Mouse (Mus musculus) small intestine, adult 2 months (tissue): Measurements from ENCODE around the gene Ccm2.

Experiments used
- CTCF ChIP-seq: fragments of 200-500 bp; IDR thresholded peaks from 2 replicates; pipeline ENCODE4 v1.5.1; 2012; ENCODE audit warnings: low read depth, mild to moderate bottlenecking, control low read depth, inconsistent platforms, low read length, moderate library complexity, mixed read lengths; ENCODE audit not compliant: insufficient replicate concordance, insufficient read length; ENCODE audit errors: extremely low read depth
- POLR2A ChIP-seq: fragments of 200-500 bp; IDR thresholded peaks from 2 replicates; pipeline ENCODE4 v1.6.1; 2012; ENCODE audit warnings: low read depth, mild to moderate bottlenecking, control low read depth, inconsistent platforms, low read length, moderate library complexity

DNA sequence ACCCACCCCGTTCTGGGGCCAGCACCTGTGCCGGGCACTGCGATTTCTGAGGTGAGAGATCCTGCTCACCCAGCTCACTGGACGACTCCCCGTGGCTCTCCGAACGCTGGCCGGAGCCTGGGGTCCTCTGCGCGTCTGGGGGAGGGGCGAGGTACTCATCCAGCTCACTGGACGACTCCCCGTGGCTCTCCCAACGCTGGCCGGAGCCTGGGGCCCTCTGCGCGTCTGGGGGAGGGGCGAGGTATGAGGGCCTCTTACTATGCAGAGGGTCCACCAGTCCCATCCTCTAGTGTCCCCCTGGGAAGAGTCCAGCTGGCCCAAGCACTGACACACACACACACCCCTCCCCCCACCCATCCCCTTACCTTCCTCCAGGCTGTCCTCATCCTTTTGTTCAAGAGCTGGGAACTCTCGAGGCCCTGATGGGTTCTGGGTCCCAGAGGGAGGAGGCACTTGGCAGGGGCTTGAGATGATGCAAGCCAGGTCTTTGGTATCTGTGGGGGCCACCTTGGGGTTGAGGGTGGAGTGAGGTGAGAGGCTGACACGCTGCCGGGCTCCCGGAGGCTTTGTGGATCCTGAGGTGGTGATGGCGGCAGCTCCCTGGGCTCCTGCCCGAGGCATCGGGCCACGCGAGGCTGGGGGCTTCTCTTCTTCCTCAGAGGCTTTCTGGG, 52.5 kb downstream of the Ccm2 start:
- no peak for TF ChIP-seq CTCF
- TF ChIP-seq POLR2A = no peak
